Mouse (Mus musculus): Measurements from ENCODE around the gene Snrnp200. TPM values are rescaled to one million over a fixed set of nuclear protein-coding genes. Genes with fewer than 3 reads are reported as not detected.

Snrnp200 gene
- 116 TPM for polyA plus RNA-seq (2017; shearing (Covaris generic))

DNA sequence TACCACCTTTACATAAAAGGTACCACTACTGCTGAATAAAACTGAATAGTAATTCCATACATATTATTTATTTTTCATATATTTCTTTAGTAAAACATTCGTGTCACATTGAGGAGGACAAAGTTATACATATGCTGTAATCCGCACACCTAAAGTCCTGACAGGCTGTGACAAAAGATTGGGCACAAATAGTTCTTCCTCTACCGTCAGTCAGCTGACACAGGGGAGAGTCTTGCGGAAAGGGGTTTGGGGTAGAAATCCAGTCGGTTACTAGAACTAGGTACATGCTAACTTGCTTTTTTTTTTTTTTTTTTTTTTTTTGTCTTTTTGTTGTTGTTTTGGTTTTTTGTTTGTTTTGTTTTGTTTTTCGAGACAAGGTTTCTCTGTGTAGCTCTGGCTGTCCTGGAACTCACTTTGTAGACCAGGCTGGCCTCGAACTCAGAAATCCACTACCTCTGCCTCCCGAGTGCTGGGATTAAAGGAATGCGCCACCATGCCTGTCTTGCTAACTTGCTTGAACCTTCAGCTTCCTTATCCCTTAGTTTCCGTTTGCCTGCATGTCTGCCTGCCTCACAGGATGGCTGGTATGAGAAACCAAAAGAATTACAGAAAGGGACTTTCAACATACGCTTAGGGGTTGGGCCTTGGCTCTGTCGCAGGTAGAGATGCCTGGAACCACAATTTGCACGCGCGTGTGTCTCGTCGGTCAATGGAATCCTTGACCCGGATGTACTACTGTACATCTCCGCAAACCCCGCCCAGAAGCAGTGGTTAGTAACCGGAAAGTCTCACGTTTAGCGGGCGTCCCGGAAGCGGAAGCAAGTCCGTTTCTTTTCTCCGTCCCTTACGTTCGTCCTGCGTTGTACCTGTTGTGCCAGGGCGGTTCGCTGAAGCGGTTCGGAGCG is at the start of gene Snrnp200, which contains the start of gene 1810024B03Rik:
TSS of gene Snrnp200 (plus strand) at position 840 of the 905 bp plus-strand sequence.
TSS of gene 1810024B03Rik (minus strand) at position 734 of the 905 bp plus-strand sequence.

DNA sequence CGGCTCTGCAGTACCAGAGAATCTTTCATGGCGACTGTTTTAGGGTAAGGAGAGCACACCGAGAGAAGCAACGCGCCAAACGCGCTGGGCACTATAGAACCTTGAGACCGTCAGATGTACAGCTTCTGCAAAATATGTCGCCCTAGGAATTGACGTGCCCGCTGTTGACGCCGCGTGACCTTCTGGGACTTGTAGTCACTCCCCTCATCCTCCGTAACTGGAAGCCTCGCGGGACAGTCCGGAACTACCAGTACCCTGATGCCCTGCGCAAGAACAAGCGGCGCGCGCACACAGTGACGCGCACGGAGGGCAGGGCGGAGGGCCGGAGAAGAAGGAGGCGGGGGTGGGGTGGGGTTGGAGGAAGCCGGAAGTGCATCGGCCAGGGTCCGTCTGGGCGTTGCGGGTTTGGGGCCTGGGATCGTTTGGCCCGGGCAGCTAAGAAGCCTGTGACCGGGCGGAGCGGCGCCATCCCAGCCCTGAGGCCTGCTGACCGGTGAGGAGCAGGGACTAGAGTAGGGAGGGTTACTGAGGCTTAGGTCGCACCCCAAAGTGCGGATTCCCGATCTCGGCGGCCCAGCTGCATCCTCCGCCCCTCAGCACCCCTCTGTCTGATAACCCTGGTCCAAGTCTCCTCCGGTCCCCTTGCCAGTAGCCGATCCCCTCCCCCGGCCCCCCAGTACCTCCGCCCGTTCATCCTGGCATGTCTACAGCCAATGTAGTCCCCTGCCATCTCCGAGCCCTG is 39.6 kb downstream of the Snrnp200 start, which contains the start of the genes Ciao1 and Tmem127:
TSS of gene Ciao1 (minus strand) at position 225 of the 742 bp plus-strand sequence.
TSS of gene Tmem127 (plus strand) at position 317 of the 742 bp plus-strand sequence.

DNA sequence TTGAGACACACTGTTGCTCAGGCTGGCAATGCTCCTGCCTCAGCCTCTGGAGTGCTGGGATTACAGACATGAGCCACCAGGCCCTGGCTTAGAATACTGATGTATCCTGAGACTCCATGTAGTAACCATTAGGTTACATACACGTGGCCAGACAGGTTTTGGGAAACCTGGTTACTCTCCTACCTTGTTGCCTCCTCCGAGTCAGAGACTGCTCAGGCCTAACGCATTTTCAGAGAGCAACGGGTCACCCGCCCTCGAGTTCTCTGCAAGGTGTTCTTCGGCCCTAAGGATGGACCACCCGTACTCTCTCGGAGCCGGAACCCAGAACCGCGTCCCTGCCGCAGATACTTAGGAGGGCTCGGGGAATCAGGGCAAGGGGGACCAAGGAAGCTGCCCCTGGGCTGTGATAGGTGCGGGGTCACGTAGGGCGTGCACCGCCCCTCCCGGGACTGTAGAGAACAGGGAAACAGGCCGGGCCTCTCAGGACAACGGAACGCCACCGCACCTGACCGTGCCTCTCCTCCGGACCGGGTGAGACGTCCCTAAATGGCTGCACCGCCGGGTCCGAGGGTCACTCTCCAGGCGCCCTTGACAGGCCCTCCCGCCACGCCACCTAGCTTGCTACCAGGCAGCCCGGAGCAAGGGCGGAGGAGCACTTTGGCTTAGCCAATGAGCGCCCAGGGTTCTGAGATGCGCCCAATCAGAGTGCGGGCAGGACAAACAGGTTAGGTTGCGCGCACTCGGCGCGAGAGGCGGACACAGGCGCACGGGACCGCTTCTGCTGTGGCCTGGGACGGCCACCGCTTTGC is 61.5 kb downstream of the Snrnp200 start, which contains the start of gene Stard7:
TSS of gene Stard7 (plus strand) at position 728 of the 809 bp plus-strand sequence.

Other genes with a start within 250 kb of the Snrnp200 start
- 14.7 TPM for gene Ap4e1, start 199.7 kb upstream of the Snrnp200 start, polyA plus RNA-seq (2017; shearing (Covaris generic))
- gene Blvra, start 137.7 kb upstream of the Snrnp200 start, polyA plus RNA-seq (2017; shearing (Covaris generic)) = 32.5 TPM
- 2.5 TPM for gene Ncaph, start 74.4 kb upstream of the Snrnp200 start, polyA plus RNA-seq (2017; shearing (Covaris generic))
- 2.3 TPM for gene Itpripl1, start 64.9 kb upstream of the Snrnp200 start, polyA plus RNA-seq (2017; shearing (Covaris generic))
- gene 1810024B03Rik, start 106 bp upstream of the Snrnp200 start, polyA plus RNA-seq (2017; shearing (Covaris generic)) = 0.57 TPM
- 94.4 TPM for gene Ciao1, start 39.4 kb downstream of the Snrnp200 start, polyA plus RNA-seq (2017; shearing (Covaris generic))
- 29.0 TPM for gene Tmem127, start 39.5 kb downstream of the Snrnp200 start, polyA plus RNA-seq (2017; shearing (Covaris generic))
- gene Stard7, start 61.8 kb downstream of the Snrnp200 start, polyA plus RNA-seq (2017; shearing (Covaris generic)) = 90.9 TPM
- 209 TPM for gene Dusp2, start 127.8 kb downstream of the Snrnp200 start, polyA plus RNA-seq (2017; shearing (Covaris generic))
- gene Astl, start 130.3 kb downstream of the Snrnp200 start, polyA plus RNA-seq (2017; shearing (Covaris generic)) = not detected
- gene Adra2b, start 154.8 kb downstream of the Snrnp200 start, polyA plus RNA-seq (2017; shearing (Covaris generic)) = not detected
- gene Gpat2, start 216.8 kb downstream of the Snrnp200 start, polyA plus RNA-seq (2017; shearing (Covaris generic)) = 0.35 TPM
- gene Fahd2a, start 236.2 kb downstream of the Snrnp200 start, polyA plus RNA-seq (2017; shearing (Covaris generic)) = 15.3 TPM

All from naive thymus-derived CD4-positive, alpha-beta T cell, adult 5 months (primary cell).